Mouse (Mus musculus): ENCODE measurements around the gene Cdh1. TPM values are rescaled to one million over a fixed set of nuclear protein-coding genes. Genes with fewer than 3 reads are reported as not detected.

The Cdh1 gene
- polyA plus RNA-seq, 1 experiment from 2014 or later, result 108 TPM

DNA sequence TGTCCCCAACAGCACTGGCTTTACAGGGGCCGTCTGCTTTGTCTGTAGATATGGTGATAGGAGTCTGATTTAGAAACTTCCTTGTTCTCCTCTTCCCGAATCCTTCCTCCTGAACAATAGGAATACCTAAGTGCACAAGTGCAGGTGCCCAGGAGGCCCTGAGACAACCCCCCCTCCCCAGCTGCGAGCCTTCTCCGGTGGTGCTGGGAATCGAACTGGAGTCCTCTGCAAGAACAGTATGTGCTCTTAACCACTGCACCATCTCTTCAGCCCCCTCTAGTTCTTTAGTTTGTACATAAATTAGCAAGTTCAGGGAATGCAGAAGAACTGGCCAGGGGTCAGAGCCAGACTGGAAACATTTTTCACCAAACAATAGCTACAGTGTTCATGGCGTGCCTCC lies 14.7 kb downstream of the Cdh1 start:
- peak overlapping the region; percentile 64; the same call in 1 of the 2 replicates for H3K27ac ChIP-seq (ENCODE audit: low read length)

DNA sequence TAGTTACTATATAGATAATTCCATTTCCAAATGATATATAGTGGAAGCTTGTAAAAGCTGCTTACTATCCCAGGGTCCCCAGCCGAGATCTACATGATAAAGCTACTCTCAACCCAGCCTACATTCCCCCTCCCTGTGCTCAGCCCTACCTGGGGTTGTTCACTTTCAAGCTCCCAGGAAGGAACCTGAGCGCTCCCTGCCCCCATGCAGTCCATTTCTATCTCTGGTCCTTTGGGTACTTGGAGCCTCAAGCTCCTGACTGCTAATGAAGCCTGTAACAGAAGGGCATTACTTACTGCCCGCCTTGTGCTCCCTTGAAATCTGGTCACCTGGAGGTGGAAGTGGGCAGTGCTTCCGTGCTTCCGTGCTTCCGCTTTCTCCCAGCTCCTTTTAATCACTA lies 15.2 kb downstream of the Cdh1 start:
- Histone ChIP-seq H3K4me2 (replicated peaks; ENCODE audit: low read depth, low read length) (no peak overlapping the region; the same call in 1 of the 2 replicates), H3K27me3 (ENCODE audit: insufficient read depth, low read length) (no peaks in the 10 kb centered on the region), H3K4me1 (ENCODE audit: insufficient read depth, low read length) (peaks cover 42% of the 10 kb centered on the region), H3K9me3 (ENCODE audit: low read length) (no peaks in the 10 kb centered on the region), H3K4me3 (ENCODE audit: low read length) (no peak overlapping the region), H3K27ac (ENCODE audit: low read length) (peak overlapping the region; percentile 64), H3K36me3 (ENCODE audit: insufficient read depth, low read length) (no peaks in the 10 kb centered on the region), H3K9ac (replicated peaks; ENCODE audit: low read length) (no peak overlapping the region)
- 46% methylated on average over 6 of the region's 6 CpGs for WGBS
- ATAC-seq (ENCODE audit: low FRiP score, low TSS enrichment), result no peak

More for the DNA sequence above, 14.7 kb downstream of the Cdh1 start:
- no peaks in the 10 kb centered on the region for H3K9me3 ChIP-seq (ENCODE audit: low read length)
- H3K4me2 ChIP-seq (replicated peaks; ENCODE audit: low read depth, low read length), result no peak overlapping the region
- H3K4me3 ChIP-seq (ENCODE audit: low read length), result no peak overlapping the region
- WGBS, result 66% methylated on average over 6 of the region's 6 CpGs
- no peak for ATAC-seq (ENCODE audit: low FRiP score, low TSS enrichment)
- H3K4me1 ChIP-seq (ENCODE audit: insufficient read depth, low read length), result peaks cover 46% of the 10 kb centered on the region
- no peaks in the 10 kb centered on the region for H3K36me3 ChIP-seq (ENCODE audit: insufficient read depth, low read length)
- H3K27me3 ChIP-seq (ENCODE audit: insufficient read depth, low read length), result no peaks in the 10 kb centered on the region
- H3K9ac ChIP-seq (replicated peaks; ENCODE audit: low read length), result no peak overlapping the region

DNA sequence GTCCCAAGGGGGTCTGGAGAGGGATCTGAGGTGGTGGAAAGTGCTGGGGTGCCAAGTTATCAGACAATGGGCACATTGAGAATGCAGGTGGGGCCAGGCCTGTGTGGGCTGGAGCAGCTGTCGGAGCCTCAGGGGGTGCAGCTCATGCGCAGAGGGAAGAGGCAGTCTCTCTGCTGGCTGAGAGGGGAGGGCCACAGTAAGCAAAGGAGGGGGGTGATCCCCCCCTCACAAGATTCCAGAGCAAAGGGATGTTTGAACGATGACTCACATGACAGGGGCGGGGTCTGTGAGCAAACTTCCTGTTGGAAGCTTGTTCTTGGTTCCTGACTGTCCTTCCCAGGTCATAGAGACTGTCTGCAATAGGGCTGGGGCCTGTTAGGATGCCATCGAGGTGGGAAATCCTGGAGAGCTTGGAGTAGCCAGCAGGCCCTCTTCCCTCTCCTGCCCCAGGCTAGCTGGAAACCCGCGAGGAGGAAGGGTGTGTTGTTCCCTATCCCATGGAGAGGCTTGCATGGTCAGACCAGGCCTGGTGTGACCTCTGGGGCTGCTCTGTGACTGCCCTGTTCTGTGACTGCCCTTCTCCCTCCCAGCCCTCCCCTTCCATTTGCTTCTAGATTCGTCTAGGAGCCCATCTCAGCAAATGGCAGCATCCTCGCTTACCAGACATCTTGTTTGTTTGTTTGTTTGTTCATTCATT lies 16.5 kb downstream of the Cdh1 start:
- H3K4me2 ChIP-seq (replicated peaks; ENCODE audit: low read depth, low read length), result no peak overlapping the region
- ATAC-seq (ENCODE audit: low FRiP score, low TSS enrichment), result peak; percentile 84
- WGBS, result 47% methylated on average over 9 of the region's 9 CpGs
- no peak overlapping the region for H3K4me3 ChIP-seq (ENCODE audit: low read length)
- H3K27ac ChIP-seq (ENCODE audit: low read length), result peak overlapping the region; percentile 64
- peaks cover 36% of the 10 kb centered on the region for H3K4me1 ChIP-seq (ENCODE audit: insufficient read depth, low read length)
- peak overlapping the region; percentile 33; the same call in 1 of the 2 replicates for H3K9ac ChIP-seq (replicated peaks; ENCODE audit: low read length)
- no peaks in the 10 kb centered on the region for H3K9me3 ChIP-seq (ENCODE audit: low read length)
- H3K27me3 ChIP-seq (ENCODE audit: insufficient read depth, low read length), result no peaks in the 10 kb centered on the region
- H3K36me3 ChIP-seq (ENCODE audit: insufficient read depth, low read length), result no peaks in the 10 kb centered on the region

DNA sequence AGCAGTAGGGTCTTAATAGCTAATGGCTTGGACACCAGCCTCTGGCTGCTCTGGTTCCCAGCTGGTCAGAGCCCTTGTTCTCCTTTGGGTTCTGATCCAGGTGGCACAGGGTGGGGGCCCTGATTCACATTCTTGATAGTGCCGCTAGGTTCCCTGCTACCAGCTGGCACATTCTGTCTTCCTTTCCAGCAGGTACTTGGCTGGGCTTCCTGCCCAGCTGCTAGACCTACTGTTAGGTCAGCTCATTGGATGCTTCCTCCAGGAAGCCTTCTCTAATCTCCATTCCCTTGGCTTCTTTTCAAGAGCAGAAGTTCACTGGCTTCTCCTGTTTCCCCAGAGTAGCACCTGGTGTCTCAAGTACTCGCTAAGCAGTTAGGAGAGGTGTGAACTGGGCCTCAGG lies 17.3 kb downstream of the Cdh1 start:
- ATAC-seq (ENCODE audit: low FRiP score, low TSS enrichment), result no peak
- H3K4me1 ChIP-seq (ENCODE audit: insufficient read depth, low read length), result peaks cover 28% of the 10 kb centered on the region; the same call in 1 of the 2 replicates

DNA sequence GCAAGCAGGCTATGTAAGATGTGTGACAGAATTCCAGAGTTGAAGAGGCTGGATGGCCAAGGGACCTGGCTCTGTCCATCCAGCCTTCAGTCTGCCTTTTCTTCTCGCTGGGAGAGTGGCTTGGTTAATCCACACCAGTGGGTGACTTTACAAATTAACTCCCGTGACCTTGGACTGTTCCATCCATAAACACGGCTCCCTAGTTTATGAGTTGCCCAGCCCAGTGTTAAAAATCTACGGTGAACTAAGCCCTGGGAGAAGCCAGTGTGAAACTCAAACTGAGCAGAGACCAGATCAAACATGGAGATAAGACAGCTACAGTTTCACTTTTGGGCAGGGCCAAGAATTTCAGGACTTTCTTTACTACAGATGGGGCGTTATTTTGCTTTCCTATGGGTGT lies 19.9 kb downstream of the Cdh1 start:
- WGBS, result 14% methylated on average over 5 of the region's 5 CpGs
- no peak overlapping the region; the same call in 1 of the 2 replicates for H3K9ac ChIP-seq (replicated peaks; ENCODE audit: low read length)
- H3K36me3 ChIP-seq (ENCODE audit: insufficient read depth, low read length), result no peaks in the 10 kb centered on the region
- H3K9me3 ChIP-seq (ENCODE audit: low read length), result no peaks in the 10 kb centered on the region
- peak; percentile 60; the same call in 1 of the 2 replicates for ATAC-seq (ENCODE audit: low FRiP score, low TSS enrichment)
- peaks cover 21% of the 10 kb centered on the region; the same call in 1 of the 2 replicates for H3K4me1 ChIP-seq (ENCODE audit: insufficient read depth, low read length)
- H3K27ac ChIP-seq (ENCODE audit: low read length), result peak overlapping the region; percentile 84
- H3K4me2 ChIP-seq (replicated peaks; ENCODE audit: low read depth, low read length), result no peak overlapping the region
- no peaks in the 10 kb centered on the region for H3K27me3 ChIP-seq (ENCODE audit: insufficient read depth, low read length)
- no peak overlapping the region for H3K4me3 ChIP-seq (ENCODE audit: low read length)

More for the DNA sequence above, 17.3 kb downstream of the Cdh1 start:
- Histone ChIP-seq H3K9me3 (ENCODE audit: low read length) (no peaks in the 10 kb centered on the region), H3K4me3 (ENCODE audit: low read length) (no peak overlapping the region), H3K36me3 (ENCODE audit: insufficient read depth, low read length) (no peaks in the 10 kb centered on the region), H3K9ac (replicated peaks; ENCODE audit: low read length) (no peak overlapping the region), H3K27me3 (ENCODE audit: insufficient read depth, low read length) (no peaks in the 10 kb centered on the region), H3K27ac (ENCODE audit: low read length) (peak overlapping the region; percentile 64), H3K4me2 (replicated peaks; ENCODE audit: low read depth, low read length) (no peak overlapping the region)
- WGBS, result 61% methylated on average over 2 of the region's 2 CpGs

DNA sequence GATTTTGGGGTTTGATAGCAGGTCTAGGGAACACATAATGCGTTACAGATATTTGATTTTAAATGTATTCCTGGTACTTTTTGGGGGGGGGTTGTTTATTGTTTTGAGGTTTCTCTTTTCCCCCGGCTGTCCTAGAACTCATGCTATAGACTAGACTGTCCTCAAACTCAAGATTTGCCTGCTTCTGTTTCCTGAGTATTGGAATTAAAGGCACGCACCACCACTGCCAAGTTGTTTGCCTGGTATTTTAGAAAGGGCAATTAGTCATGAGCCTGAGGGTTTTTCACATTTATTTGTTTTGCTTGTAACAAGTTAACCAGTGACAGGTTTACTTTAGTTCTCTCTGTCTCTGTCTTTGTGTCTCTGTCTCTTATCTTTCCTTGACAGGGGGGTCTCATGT lies 20.3 kb downstream of the Cdh1 start:
- Histone ChIP-seq H3K27me3 (ENCODE audit: insufficient read depth, low read length) (no peaks in the 10 kb centered on the region), H3K9ac (replicated peaks; ENCODE audit: low read length) (no peak overlapping the region), H3K4me1 (ENCODE audit: insufficient read depth, low read length) (peaks cover 19% of the 10 kb centered on the region; the same call in 1 of the 2 replicates), H3K27ac (ENCODE audit: low read length) (peak overlapping the region; percentile 84), H3K4me3 (ENCODE audit: low read length) (no peak overlapping the region), H3K36me3 (ENCODE audit: insufficient read depth, low read length) (no peaks in the 10 kb centered on the region), H3K9me3 (ENCODE audit: low read length) (no peaks in the 10 kb centered on the region), H3K4me2 (replicated peaks; ENCODE audit: low read depth, low read length) (no peak overlapping the region)
- no peak for ATAC-seq (ENCODE audit: low FRiP score, low TSS enrichment)
- 63% methylated on average over 3 of the region's 3 CpGs for WGBS

DNA sequence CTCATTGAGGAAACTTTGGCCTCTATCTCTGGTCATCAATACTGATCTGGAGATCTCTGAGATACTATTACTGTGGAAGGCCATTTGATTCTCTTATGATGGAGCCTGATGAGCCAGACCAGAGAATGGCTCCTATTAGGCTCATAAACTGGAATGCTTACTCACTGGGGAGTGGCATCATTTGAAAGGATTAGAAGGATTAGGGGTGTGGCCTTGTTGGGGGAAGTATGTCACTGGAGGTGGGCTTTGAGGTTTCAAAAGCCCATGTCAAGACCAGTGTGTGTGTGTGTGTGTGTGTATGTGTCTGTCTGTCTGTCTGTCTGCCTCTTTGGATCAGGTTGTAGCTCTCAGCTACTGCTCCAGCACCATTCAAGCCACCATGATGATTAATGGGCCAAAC lies 20.8 kb downstream of the Cdh1 start:
- no peak overlapping the region for H3K9ac ChIP-seq (replicated peaks; ENCODE audit: low read length)
- ATAC-seq (ENCODE audit: low FRiP score, low TSS enrichment), result no peak
- H3K27me3 ChIP-seq (ENCODE audit: insufficient read depth, low read length), result no peaks in the 10 kb centered on the region
- no peak overlapping the region for H3K4me3 ChIP-seq (ENCODE audit: low read length)
- peaks cover 15% of the 10 kb centered on the region; the same call in 1 of the 2 replicates for H3K4me1 ChIP-seq (ENCODE audit: insufficient read depth, low read length)
- H3K27ac ChIP-seq (ENCODE audit: low read length), result peak overlapping the region; percentile 84
- no peak overlapping the region for H3K4me2 ChIP-seq (replicated peaks; ENCODE audit: low read depth, low read length)
- H3K36me3 ChIP-seq (ENCODE audit: insufficient read depth, low read length), result no peaks in the 10 kb centered on the region
- no peaks in the 10 kb centered on the region for H3K9me3 ChIP-seq (ENCODE audit: low read length)

DNA sequence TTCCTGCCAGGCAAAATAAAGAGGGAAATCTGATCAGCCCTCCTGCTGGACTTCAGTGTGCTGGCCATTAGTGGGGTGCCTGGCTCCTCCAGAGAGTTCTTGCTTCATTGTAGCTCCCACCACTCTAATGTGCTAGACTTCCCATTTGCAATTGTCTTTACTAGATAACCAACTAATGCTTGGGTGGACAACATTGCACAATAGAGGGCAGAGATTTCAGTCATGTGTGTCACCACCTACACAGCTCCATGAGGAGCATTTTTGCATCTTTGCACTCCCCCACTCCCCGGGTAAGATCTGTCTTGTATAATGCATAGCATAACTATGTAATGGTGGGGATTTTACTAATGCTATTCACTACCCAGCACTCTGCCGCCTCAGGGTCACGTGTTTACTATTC lies 21.6 kb downstream of the Cdh1 start:
- no peak overlapping the region for H3K27ac ChIP-seq (ENCODE audit: low read length)
- no peaks in the 10 kb centered on the region for H3K27me3 ChIP-seq (ENCODE audit: insufficient read depth, low read length)
- H3K9me3 ChIP-seq (ENCODE audit: low read length), result no peaks in the 10 kb centered on the region
- 80% methylated on average over 3 of the region's 3 CpGs for WGBS
- H3K36me3 ChIP-seq (ENCODE audit: insufficient read depth, low read length), result no peaks in the 10 kb centered on the region
- no peak overlapping the region for H3K9ac ChIP-seq (replicated peaks; ENCODE audit: low read length)
- ATAC-seq (ENCODE audit: low FRiP score, low TSS enrichment), result no peak
- no peak overlapping the region for H3K4me2 ChIP-seq (replicated peaks; ENCODE audit: low read depth, low read length)
- H3K4me3 ChIP-seq (ENCODE audit: low read length), result no peak overlapping the region
- H3K4me1 ChIP-seq (ENCODE audit: insufficient read depth, low read length), result peaks cover 8% of the 10 kb centered on the region; the same call in 1 of the 2 replicates

DNA sequence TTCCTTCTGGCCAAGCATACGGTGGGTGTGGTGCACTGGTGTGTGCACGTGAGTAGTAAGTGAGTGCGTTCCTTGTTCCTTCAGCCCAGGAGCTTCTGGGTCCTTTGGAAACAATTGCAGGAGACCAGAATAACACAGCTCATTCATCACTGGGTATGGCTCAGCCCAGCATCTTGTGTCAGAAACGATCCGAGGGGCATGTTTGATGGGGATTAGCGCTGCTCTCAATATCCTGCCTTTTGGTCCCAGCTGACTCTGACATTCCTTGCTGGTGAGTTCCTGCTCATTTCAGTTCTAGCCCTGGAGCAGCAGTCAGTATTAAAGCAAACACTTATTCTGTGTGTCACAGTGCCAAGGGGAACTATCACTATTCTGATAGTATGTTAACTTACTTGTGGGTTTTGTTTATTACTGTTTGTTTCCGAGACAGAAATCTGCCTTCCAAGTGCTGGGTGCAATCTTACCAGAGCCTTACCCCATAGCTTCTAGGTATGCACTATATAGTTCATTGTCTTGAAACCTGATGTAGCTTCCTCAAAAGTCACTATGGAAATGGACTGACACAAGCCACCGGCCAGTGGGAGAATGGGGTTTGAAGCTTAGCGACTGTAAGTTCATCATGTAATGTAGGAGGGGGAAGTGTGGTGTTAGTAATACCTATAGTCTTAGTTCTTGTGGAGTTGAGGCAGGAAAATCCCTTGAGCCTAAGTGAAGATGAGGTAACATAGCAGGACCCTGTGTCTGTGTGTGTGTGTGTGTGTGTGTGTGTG lies 23.1 kb downstream of the Cdh1 start:
- 73% methylated on average over 9 of the region's 9 CpGs for WGBS
- H3K36me3 ChIP-seq (ENCODE audit: insufficient read depth, low read length), result no peaks in the 10 kb centered on the region
- H3K4me3 ChIP-seq (ENCODE audit: low read length), result no peak overlapping the region
- no peaks in the 10 kb centered on the region for H3K27me3 ChIP-seq (ENCODE audit: insufficient read depth, low read length)
- H3K4me1 ChIP-seq (ENCODE audit: insufficient read depth, low read length), result peaks cover 6% of the 10 kb centered on the region; the same call in 1 of the 2 replicates
- ATAC-seq (ENCODE audit: low FRiP score, low TSS enrichment), result no peak
- H3K4me2 ChIP-seq (replicated peaks; ENCODE audit: low read depth, low read length), result no peak overlapping the region
- no peak overlapping the region for H3K27ac ChIP-seq (ENCODE audit: low read length)
- H3K9ac ChIP-seq (replicated peaks; ENCODE audit: low read length), result no peak overlapping the region
- no peaks in the 10 kb centered on the region for H3K9me3 ChIP-seq (ENCODE audit: low read length)

All from kidney, embryonic 16.5 days (tissue).